Mouse (Mus musculus): ENCODE measurements at regions not wholly inside any gene's neighbourhood (a gene's known extent, or its start where the extent isn't known, plus 50 kb on each side); places are given as distances from the start of the nearest gene placed in this dataset.
"Not testable (repeated sequence)": the region's sequence is repeated elsewhere in the genome, so short reads cannot be mapped to it uniquely, and the experiment has no call there.

DNA sequence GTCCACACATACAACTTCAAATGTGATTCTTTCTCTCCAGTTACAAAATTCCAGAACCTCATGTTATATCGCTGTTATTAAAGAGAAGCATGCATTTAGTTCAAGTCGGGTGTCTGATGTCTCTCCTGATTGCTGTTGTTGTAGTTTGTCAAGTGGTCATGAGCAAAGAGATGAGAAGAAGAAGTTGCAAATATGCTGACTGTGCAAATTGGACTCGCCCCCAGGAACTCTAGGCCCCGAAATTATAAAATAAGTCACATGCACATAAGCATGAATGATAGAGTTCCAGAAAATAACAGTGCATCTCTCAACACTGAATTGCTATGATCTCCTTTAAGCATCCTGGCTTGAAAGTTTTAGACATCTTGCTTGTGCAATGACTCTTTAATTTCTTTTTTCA is 53.3 kb downstream of the Kif2b start:
- no peak for DNase-seq

DNA sequence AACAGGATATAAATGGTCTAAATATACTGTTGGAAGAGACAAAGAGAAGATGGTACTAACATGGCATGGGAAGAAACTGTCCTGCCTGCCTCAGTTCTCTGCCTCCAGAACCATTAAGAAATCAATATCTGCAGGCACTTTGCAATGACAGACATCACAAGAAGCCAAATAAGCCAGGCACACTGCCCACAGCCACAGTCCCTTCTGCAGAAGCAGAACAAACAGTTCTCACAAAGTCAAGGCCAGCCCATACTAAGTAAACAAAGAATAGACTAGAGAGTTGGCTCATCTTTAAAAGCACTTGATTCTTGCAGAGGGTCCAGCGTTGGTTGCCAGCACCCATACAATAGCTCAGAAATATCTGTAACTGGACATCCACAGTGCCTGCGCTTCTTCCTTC is 98.1 kb downstream of the Kif2b start:
- DNase-seq: no peak

DNA sequence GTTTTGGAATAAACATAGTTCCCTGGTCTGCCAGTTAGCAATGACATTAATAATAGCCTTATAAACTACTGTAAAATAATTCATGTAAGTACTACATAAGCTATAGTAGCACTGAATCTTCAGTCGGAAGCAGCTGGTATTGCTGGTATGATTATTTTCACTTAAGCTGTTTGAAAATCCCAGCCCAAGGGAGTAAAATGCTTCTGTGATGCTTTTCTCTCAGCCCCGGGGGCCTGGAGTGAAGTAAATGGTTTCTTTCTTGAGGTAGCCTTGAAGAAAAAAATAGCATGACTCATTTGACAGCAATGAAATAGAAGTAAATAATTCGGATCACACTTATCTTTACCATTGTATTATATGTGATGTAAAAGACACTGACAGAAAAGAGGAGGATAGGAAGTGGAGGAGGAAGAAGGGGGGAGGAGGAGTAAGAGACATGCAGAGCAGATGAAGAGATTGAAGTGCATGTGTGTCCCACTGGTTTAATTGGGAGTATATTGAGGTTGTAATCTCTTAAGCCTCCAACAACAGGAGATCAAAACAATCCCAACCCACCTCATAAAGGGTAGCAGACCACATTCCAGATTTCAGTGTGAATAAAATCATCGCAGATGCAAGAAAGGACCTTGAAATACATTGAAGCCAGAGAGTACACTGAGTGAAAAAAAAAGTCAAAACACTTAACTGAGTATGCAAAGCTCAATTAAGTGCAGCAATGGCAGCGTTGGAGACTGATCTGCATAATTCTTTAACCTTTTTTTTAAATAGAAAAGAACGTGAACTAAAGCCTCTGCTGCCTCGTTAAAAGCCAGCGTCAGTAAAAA is 113.6 kb downstream of the Kif2b start:
- DNase-seq: no peak

DNA sequence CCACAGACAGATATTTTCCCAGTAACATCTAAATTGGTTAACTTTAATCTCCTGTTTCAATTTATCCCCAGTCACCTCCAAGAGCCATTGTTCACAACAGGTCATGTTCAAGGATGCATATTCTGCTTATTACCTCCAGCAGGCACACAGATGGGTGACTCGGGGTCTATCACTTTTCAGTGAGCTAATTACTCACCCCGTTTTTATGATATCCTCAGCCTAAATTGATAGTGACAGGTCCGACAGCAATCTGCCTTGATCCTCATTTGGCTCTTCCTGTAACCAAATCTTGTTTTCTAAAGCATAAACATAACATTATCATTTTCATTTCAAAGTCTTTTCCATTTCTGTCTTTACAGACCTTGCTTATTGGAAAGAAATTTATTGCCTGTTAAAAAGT is 115.4 kb downstream of the Kif2b start:
- no peak for DNase-seq

DNA sequence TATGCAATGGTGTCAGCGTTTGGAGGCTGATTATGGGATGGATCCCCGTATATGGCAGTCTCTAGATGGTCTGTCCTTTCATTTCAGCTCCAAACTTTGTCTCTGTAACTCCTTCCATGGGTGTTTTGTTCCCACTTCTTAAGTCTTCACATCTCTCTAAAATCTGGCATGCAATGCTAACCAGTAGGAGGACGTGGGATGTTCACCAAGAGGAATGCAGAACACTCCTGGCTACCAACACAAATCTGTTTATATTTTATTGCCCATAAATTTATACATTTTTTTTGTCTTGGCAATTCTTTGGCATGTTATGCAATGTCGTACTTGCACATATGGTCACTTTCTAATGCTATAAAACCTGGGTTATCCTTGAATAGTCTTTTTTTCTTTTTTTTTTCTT is 135.0 kb downstream of the Kif2b start:
- no peak for DNase-seq

DNA sequence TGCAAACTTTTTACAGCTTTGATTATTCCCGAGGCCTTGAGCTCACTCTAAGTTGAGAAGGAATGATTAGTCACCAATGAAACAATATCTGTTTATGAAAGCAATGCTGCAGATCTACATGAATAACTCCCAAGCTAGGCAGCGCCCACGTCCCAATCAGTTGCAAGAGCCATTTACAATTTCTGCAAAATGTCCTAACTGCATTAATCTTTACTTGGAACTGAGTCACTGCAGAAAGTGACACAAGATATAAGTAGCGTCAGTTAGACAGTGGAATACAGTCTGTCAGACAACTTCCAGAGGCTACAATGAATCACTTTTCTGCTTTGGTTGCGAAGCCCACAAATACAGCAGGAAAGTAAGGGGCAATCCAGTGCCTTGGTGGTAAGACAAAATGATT is 145.2 kb downstream of the Kif2b start:
- no peak for DNase-seq

DNA sequence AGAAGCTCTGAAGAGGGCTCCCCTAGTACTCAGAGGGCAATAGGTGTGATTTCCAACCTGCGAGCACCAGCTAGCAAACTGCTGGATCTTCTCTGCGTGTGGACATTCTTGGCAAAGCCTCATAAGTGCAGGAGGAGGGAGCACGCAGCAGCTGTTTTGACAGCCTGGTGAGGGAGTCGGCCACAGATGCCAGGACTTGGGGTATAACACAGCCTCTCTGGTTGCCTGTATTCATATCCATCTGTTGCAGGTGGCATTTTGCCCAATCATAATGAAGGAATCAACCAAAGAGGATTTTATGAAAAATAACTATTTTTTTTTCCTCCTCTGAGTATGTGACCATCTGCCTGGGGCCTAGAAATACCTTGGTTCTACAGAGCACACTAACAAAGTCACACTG is 150.6 kb downstream of the Kif2b start:
- peak; percentile 34 for DNase-seq

DNA sequence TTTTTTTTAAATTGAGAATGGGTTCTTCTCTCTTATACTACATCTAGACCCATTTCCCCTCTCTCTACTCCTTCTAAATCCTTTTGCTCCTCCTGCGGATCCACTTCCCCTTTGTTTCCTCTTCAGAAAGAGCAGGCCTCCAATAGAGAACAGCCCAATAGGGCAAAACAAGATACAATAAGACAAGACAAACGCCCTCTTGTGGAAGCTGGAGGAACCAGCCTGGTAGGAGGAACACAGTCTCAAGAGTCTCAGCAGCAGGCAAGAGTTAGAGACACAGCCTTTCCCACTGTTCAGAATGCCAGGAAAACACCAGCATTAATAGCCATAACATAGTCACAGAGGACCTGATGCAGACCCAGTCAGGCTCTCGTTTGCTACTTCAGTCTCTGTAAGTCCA is 190.2 kb downstream of the Kif2b start:
- DNase-seq: no peak

DNA sequence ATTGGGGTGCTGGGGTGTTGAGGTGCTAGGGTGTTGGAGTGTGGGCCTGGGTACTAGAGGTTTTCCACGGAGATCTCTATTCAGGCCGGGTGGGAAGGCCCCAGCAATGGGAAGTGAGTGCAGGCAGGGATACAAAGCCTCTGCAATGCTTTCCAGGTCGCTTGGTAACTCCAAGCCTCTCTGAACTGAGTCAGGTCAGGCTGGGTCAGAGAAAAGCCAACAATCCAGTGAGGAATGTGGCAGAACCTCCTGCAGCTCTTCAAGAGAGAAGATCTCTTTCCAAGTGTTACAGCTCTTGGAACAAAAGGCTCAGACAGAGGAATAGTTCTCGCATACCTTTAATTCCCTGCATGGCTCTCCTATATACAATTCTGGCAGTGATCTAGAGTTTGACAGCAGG is 220.3 kb downstream of the Kif2b start:
- DNase-seq: no peak

DNA sequence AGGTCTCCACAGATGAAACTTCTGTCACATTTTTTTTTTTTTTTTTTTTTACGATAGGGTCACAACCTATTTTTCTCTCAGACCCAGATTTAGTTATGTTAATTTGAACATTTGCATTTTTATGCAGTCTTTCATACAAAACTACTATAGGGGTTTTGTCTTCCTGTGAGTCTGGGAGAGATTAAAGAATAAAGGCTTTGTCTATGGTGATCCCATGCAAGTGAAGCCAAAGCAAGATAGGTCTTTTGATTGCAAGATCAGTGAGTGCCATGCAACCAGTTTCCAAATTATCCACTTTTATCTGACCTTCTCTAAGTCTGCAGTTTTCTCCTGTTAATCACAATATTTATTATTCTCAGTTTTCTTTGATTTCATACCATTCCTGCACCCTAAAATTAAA is 234.7 kb downstream of the Kif2b start:
- DNase-seq: no peak

DNA sequence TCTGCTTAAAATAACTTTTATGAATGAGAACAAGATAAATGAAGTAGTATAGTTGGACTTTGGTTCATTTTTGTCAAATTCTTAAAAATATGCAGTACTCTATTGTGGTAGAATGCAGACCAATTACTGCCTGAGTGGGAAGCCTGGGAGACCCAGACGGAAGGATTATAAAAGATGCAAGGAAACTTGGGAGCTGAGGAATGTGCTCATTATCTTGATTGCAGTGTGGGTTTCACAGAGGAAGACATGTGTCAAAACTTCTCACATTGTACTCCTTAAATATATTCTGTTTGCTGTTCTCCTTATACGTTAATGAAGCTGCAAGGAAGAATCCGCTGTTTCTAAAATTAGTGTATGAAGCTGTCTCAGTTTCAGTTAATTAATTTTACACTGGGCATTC is 244.3 kb downstream of the Kif2b start:
- no peak for DNase-seq

DNA sequence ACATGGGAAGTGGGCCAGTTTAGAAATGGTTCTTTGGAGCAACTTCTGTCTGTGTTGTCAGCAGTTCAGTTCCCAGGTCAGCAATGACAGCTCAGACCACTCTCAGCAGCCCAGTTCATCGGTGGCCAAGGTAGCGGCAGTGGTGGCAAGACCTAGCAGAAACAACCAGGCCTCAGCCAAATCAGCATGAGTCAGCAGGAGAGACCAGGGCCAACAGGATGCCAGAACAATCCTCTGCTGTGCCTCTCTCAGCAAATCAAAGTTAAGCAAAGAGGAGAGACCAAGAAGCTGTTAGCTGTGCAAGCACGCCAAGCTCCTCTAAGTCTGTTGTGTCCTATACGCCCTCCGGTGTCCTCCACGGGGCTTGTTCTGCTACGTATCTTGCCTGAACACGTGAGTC is 249.8 kb downstream of the Kif2b start:
- DNase-seq: no peak

DNA sequence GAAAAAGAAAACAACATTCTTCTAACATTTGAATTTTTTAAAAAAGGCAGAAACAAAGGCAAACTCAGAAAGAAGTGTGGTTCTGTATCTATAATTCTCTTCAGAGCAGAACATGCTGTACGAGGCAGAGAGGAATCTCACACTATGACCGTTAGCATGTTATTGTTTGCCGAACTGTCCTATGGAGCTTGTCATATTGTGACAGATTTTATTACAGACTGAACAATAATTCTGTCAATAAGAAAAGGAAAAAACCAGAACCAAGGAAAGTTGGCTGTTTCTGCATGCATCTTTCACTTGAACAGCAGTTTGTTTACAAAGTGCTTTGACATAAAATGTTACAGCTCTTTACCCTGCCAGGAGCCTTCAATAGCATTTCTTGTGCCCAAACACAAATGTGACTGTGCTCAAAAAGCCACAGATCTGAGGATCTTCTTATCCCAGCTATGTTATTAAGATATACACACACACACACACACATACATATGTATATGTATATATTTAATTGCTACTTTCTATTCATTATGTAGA is 267.1 kb downstream of the Kif2b start:
- no peak for DNase-seq

DNA sequence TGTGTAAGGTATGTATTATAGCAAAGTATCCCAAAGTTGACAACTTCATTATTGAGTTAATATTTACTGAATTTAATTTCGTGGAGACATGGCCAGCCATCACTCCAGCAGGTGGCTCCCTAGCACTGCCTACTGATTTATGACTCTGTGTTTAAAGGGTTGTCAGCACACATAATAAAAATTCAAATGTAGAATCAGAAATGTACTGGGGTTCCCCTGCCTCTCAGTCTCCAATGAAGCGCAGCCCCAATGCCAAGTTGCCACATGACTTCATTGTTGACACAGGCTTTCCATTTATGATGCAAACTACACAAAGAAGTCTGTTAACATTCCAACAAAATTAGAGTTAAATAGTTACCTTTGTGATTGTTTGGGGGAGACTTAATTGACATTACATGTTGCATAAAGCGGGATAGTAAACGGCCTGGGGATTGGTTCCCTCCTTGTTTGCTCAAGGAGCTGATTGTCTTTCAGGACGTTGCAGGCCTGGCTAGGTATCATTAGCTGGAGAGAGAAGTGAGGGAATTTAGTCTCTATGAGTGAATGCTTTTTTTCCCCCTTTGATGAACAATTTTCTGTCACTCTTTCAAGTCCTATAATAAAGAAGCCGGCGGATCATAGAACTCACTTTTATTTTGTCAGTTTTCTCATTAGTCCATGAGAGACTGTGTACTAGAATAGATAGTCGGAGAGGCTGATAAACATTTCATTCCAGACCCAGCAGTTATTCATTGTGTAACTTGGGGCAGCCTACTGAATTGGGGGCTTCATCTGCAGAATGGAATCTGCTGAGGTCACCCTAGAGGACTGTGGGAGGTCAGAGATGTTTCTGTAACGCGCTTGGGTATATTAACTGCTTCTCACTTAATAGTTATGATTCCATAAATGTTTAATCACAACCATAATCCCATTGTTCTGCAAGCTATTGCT is 287.9 kb downstream of the Kif2b start:
- DNase-seq: peak; percentile 57

DNA sequence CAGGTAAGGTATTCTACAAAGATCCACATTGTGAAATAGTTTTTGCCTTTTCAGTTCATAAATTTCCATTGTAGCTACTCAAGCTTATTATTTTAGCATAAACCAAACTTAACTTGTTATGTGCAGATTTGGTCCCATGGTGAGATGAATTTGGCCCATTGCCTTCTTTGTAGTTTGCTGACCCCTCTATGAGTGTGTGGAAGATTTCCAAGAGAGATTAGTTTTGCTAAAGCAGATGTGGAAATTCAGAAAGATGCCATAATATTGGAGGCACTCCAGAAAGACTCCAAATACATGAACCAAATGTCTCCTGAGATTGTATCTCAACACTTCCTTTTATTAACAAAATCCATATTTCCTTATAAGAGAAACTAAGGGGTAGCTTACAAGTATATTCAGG is 291.0 kb downstream of the Kif2b start:
- DNase-seq: no peak

DNA sequence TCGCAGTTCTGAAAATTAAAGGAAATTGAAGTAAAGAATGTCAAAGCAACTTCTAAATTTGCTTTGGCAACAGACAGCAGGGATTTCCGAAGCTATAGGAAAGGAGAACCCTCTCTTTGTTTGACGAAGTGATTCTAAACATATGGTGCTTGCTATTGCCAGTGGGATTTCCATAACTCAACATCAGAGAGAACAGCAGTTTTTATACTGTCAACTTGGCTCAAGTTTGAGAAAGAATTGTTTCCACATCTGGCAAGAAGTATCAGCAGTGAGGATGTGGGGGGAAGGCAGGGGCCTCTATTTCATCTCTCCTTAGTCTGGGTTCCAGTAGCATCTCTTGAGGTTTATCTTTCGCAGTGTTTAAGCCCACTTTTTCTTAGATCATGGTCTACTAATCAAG is 315.1 kb downstream of the Kif2b start:
- DNase-seq: no peak

DNA sequence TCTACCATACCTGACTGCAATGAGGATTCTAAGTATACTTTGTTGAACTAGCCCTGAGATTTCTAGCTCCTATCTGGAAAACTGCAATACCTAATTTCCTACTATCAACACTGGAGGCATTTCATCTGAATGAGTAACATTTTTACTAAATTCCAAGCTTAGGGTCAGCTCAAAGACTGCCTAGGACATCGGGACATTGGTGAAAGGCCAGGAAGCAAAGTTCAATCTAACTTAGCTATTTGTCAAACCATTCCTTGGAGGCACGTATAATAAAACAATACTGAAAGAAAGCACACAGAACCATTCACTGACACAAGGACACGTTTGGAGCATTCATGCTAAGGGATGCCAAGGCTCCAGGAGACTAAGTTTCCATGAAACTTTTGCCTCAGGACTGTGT is 335.3 kb downstream of the Kif2b start:
- not testable (repeated sequence) for DNase-seq

DNA sequence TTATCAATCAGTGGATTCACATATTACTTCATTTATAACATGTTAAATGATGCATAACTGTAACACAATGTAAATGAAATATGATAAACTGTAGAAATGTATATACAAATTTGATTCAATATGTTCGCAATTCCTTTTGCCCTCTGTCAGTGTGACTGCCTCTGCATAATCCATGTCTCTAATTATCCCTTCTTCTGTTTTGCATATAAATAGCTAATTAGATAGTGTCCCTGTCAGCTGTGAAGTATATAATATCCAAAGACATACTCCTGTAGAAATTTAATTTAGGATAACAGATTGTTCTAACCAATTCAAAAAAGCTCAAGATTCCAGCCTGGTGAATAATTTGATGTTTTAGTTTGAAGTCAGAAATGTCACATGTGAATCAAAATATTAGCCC is 361.2 kb downstream of the Kif2b start:
- DNase-seq: no peak

DNA sequence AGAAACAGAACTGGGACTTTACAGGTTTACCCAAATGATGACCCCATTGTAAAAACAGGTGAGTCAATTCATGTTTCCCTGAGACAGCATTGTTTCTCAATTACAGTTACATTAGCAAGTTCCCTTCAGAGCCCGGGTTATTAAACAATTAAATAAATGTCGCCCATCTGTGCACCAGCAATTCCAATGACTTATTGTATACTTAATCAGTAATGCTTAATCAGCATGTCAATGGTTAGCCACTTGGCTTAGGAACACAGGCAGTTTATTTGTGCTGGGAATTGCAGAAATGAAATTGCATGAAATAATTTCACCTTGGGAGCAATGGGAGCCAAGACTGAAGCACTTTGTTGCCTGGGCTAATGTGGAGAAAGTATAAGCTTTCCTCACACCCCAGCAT is 364.3 kb downstream of the Kif2b start:
- no peak for DNase-seq

DNA sequence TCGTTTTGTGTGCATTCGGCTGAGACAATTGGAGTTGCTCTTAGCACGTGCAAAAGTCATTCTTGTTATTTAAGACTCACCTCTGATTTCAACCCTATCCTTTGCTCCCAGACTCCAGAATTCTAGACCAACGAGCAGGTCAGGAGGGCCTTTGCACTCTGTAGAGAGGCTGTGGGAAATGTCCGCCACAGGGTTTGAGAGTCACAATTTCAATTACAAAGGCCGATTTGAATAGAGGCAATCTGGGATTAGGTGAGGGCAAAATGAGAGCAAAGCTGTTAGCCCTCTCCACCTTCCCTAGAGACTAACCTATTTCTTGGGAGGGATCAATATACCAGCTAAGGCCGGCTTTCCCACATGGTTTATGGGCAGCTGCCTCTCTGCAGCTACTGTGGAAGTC is 370.9 kb downstream of the Kif2b start:
- DNase-seq: no peak

DNA sequence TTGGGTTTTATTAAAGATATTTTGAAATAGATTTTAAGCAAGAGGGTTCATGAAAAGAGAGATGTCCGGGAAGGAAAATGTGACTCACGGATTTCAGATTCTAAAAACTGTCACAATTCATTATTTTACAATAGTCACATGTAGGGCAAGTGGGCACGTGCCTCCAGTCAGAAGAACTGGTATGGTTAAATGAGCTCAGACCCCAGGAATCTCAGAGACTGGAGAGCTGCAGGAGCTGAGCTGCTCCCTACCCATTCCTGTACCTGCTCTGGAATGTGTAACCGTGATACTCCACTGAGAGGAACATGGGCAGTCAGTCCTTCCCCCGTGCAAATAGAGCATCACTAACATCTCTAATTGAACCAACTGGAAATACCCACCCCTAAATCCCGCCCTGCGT is 372.9 kb downstream of the Kif2b start:
- no peak for DNase-seq

DNA sequence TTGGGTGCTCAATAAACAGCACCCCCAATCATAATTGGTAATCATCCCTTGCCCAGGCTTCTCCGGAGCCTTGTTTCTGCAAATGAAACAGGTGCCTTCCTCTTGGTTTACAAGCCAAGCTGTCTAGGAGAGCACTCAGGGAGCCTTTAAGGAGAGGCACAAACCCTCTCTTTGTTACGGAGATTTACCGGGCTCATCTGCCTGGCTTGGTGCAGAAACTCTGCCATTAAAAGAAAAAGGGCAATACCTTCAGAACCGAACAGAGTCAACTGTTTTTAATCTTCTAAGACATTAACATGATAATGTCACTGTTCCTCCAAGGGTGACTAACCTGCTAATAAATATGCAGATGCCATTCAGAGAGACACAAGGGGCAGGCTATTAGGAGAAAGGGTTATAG is 380.5 kb downstream of the Kif2b start:
- no peak for DNase-seq

DNA sequence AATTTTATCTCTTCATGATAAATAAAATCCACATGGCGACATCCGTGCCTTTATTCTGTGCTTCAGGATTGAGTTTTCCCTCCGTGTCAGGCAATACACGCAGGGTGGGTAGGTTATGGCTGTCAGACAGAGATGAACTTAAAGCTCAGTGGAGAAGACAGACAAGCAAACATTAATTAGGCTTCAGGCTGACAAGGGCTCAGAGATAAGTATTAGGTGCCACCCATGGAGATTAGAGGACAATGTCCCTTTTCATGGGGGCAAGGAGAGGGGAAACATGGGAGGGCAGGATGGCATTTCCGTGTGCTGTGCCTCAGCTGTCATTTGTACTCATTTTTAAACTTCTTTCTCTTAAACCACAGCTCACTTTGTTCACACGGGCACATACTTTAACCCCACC is 381.0 kb downstream of the Kif2b start:
- DNase-seq: no peak

DNA sequence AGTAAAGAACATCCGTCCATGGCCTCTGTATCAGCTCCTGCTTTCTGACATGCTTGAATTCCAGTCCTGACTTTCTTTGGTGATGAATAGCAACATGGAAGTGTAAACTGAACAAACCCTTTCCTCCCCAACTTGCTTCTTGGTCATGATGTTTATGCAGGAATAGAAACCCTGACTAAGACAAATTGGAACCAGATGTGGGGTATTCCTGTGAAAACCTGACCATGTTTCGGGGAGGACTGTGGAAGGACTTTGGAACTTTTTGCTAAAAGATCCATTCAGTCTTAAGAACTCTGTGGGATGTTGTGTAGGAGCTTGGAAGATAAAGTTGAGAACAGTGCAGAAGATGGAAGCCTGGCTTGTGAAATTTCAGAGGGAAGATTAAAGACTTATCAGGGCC is 410.0 kb downstream of the Kif2b start:
- DNase-seq: not testable (repeated sequence)
